Mouse (Mus musculus): ENCODE measurements around the gene Cct3. TPM values are rescaled to one million over a fixed set of nuclear protein-coding genes. Genes with fewer than 3 reads are reported as not detected.
"Not testable (repeated sequence)": the region's sequence is repeated elsewhere in the genome, so short reads cannot be mapped to it uniquely, and the experiment has no call there.

The Cct3 gene
- polyA plus RNA-seq, 2 experiments from 2014 or later: 180 to 209 TPM

DNA sequence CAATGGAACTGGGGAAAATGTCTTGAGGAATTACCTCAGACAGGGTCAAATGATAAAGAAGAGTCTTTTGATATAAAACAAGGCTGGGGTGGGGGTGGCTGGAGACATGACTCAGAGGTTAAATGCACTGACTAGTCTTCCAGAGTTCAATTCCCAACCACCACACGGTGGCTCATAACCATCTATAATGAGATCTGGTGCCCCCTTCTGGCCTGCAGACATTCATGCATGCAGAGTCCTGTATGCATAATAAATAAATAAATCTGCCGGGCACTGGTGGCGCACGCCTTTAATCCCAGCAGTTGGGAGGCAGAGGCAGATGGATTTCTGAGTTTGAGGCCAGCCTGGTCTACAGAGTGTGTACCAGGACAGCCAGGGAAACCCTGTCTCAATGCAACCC, 4.9 kb upstream of the Cct3 start:
- ATAC-seq: no peak

DNA sequence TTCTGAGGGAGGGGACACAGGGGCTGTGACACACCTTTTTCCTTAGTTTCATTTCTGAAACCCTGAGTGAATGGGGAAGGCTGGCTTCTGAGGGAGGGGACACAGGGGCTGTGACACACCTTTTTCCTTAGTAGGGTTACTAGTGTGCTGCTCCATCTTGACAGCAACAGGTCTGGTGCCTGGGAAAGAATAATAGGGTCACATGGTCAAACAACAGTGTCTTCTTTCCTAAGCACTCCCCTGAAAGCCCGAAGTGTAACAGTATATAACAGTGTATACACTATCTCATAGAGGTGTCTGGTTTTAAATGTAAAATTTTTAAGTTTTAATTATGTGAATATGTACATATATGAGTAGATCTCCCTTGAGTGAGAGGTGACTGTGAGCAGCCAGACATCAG, 1.6 kb upstream of the Cct3 start:
- ATAC-seq: not testable (repeated sequence)

DNA sequence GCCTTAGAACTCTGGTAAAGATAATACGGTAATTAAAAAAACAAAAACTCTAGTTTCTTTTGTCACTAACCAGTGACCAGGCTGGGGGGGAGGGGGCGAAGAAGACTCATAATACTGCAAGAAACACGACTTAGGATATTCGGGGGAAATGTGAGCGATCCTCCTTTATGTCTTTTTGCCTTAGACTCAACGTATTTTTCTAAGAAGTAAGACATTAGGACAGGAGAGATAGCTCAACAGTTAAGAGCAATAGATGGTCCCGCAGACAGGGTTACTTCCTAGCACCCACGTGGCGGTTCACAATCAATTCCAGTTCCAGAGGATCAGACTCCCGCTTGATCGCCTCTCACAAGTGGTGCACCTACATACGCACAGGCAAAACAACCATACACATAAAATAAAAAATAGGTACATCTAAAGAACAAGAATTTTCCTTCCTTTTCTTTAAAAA, 781 bp upstream of the Cct3 start:
- no peak for ATAC-seq

DNA sequence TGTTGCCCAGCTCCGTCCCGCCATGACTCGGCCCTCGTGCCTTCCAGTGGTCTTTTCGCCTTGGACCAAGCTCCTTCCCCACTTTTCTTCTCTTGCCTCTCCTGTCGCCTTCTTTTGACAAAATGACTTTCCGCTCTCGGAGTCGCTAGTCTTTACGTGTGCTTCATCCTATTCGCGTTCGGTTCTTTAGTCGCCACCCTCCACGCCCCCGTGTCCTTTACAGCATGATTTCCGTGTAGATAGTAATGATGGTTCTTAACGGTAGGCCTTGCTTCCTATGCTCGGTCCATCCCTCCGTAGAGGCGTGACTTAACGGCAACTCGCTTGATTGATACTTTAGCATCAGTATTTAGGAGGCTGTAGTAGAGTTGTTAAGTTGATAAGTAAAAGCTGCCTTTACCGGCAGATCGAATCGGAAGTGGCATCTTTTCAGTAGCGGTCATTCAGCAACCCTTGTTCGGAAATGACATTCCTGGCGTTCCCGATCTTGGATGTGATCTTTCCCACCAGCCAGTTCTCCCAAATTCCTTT, 470 bp downstream of the Cct3 start:
- ATAC-seq: peak; percentile 41

DNA sequence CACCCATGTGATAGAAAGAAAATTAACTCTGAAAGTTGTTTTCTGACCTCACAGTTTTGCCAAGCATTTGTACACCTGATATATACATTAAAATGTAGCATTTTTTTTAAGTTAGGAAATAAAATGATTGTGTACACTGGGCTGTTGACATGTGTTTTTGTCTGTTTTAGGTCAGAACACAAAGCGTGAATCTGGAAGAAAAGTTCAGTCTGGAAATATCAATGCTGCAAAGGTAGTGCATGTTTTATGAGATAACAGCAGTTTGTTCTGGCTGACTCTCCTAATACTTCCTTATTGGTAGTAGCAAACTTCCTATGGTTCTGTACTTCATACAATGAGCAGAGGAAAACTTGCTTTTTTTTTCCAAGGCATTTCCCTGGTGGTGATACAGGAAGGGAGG, 2.3 kb downstream of the Cct3 start:
- no peak for ATAC-seq

DNA sequence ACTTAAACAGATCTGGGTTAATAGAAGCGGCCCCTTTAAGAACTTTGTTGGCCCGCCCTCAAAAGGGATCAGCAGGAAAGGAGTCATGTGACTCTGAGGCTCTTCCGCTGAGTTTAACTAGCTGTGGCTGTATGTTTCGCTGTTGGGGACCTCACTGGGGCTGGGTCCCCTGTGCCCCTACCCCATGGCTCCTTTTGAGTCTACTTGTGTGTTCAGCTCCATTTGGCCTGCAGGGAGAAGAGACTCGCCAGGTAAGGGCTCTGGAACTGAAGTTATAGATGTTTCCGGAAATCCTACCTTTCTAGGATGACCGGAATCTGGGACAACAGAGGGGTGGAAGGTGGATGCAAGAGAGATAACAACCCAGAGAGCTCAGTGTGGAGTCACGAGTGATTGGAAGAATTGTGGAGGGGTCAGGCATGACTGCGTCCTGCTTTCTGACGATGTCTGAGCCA, 28.1 kb downstream of the Cct3 start, which contains the start of gene Glmp:
Gene Glmp (plus strand): TSS at position 73 of the 455 bp plus-strand sequence.
- peak; percentile 88 for ATAC-seq

DNA sequence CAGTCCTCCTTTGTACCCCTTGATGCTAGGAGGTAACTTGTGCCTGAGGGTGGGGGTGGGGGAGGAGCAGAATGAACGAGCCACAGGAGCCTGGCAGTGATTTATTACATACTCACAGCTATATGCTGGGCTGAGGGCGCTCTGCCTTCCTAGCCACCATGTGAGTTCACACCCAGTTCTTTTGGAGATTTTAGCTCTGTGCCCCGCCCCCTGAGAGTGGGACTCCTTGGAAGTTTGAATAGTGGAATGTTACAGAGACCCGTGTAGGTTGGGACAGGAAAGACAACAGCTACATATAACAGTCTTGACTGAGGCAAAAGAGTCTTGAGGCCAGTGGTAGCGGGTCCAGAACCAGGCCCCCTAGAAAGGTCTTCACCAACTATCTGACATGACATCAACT, 32.0 kb downstream of the Cct3 start:
- no peak for ATAC-seq

DNA sequence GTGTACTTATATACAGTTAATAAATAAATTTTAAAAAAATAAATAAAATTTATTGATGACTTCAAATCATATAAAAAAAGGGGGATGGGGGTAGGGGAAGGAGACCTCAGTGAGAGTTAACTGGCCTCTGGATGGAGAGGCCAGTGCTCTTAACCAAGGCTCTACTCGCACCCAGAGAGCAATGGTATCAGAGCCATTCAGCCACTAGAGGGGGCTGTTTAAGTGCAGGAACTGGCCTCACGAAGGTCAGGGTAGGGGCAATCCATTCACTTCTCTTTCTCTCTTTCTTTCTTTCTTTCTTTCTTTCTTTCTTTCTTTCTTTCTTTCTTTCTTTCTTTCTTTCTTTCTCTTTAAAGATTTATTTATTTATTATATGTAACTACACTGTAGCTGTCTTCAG, 34.4 kb downstream of the Cct3 start:
- ATAC-seq: no peak

DNA sequence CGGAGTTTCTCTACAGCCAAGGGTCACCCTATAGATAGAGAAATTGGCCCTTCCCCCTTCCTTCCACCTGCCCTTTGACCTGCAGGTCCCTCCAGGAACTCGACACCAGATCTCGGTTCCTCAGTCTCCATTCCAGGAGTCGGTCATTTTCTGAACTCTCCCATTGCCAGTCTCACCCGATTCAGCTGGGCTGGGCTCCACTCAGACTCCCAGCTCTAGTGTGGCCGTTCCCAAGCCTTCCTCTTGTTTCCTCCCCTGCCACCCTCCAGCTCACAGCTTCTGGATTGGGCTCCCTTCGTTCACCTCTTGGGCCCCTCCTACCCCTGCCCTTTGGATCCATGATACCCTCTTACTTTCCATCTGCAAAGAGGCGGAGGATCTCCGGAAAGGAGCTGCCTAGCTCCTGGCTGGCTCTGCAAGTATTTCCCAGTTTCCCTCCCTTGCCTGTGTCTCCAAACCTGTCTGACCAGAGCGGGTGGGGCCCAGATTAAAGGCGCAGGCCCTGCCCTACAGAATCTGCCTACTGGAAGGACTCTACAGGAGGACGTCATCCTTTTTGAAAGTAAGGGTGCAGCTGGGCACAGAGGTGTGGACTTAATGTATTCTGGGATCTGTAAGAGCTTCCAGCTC, 37.2 kb downstream of the Cct3 start:
- no peak for ATAC-seq

DNA sequence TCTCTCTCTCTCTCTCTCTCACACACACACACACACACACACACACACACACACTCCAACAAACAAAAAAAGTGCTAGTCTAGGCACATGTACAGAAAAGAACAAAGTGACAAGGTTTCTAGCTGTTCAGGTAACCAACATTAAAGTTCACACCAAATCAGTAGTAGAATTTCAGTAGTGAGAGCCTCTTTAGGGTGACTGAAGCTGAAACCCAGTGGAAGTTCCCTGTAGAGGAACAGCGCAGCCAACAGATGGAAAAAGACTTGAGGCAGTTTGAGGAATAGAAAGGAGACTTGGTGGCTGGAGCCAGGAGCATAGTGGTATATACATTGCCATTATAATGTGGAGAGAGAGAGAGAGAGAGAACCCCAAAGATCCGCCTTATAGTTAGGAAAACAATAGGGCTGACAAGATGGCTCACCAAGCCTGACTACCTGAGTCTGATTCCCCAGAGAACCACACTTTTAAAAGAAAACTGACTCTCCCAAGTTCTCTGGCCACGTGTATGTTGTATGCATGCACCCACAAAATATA, 38.1 kb downstream of the Cct3 start:
- no peak for ATAC-seq

DNA sequence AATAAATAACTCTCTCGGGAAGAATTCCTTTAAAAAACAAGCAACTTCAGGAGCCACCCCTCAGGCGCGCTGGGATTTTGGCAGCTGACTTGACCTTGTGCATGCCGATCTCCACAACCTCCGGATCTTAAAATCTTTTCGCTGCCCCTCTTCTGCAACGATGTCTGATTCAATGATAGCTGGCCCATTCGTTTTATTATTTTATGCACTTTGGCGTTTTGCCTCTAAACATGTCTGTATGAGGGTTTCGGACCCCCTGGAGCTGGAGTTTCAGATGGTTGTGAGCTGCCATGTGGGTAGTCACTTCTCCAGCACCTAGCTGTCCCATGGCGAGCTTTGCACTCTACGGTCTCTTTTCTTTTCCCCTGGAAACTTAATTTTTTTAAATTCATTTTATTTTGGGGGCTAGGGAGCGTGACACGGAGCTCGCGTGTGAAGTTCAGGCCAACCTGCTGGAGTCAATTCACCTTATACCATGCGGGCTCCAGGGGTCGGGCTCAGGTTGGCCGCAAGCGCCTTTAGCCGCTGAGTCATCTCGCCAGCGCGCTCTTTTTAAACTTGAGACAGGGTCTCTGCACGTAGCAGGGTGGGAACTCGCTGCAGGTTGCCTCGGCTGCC, 38.6 kb downstream of the Cct3 start:
- ATAC-seq: peak; percentile 7

DNA sequence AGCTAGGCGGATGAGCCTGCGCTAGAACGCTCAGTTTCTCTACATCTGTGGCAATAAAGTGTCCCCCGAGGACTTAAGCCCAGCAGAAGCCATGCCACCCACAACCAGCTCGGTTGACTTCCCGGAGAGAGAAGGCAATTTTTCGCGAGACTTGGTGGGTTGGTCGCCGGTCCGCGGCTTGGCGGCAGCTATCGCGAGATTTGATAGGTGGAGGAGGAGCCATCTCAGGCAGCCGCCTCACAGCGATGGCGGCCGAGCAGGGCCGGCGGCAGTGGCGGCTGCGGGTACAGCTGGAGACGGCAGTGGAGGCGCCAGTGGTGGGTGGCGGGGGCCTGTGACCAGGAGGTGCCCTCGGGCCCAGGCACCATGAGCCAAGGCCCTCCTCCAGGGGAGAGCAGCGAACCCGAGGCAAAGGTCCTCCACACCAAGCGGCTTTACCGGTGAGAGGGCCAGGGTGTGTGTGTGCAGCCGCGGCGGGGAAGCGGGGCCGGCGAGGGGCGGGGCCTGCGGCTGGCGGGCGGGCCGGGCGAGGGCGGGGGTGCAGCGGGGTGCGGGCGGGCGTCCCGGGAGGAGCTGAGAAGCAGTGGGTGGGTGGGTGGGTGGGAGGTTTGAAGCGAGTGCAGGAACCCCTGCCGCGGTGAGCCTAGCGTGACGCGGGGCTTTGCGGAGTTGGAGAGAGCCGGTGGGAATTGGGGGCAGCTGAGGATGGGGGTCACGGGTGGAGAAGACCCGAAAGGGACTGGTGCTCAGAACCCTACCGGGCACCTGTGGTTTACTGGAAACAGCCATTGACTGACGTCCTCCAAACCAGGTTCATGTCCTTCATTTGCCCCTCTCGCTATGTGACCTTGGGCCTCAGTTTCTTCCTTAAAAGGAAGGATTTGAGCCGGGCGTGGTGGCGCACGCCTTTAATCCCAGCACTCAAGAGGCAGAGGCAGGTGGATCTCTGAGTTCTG, 39.4 kb downstream of the Cct3 start, which contains the start of the genes Tmem79 and Smg5:
Gene Tmem79 (minus strand): TSS at position 91 of the 956 bp plus-strand sequence.
Gene Smg5 (plus strand): TSS at position 203 of the 956 bp plus-strand sequence.
- peak; percentile 94 for ATAC-seq

DNA sequence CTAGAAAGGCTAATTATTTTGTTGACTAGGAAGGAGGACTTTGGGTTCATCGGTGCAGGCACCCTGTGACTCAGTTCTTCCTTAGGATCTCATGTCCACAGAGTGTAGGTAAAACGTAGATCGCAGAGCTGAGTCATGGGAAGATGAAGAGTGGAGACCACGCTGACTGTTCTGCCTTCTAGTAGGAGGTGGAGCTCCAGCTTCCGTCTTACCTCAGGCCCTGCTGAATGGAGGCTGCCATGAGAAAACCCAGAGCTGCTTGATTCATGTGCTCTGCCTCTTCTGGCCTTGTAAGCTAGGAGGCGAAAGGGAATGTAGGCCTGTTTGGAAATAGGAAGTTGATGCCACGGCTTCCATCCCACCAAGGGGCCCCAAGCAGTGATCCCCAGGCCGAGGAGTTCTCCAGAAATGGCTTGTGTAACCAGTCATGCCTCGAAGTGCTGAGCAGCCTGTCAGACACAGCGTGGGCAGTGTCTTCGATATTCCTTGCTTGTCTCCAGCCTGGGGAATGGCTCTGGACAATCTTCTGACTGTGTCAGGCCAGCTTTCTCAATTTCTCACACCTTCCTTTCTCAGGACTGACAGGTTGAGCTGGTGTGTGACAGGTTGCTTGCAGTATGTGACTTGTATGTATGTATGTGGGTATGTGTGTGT, 40.6 kb downstream of the Cct3 start:
- ATAC-seq: peak; percentile 22

DNA sequence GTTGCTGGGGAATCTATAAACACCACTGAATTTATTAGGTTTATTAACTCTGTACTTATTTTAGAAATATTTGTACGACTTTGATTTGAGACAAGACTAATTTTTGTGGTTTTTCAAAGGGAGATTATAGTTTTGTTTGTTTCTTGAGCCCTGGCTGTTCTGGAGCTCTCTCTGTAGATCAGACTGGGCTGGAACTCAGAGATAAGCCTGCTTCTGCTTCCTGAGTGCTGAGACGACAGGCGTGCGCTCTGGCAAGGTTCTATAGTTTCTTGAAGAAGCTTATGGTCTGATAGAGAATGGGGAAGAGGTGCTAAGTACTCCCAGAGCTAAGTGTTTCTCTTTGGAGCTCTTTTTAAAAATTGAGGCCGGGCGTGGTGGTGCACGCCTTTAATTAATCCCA, 41.4 kb downstream of the Cct3 start:
- no peak for ATAC-seq

DNA sequence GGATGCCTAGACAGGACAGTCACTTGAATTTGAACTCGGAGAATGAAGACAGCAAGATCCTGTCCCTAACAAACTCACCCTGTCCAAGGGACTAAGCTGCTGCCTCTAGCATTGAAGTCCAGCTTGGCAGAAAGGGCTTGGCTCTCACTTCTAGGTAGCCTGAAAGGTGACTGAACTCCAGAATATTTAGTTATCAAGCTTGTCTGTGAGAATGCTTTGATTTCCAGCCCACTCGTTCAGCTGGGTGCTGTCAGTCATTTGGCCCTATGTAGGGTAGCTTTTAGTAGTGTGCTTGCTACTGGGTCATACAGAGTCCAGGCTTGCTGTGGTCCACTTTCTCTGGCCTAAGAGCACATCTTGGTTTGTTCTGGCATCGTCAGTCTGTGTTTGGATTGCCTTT, 42.1 kb downstream of the Cct3 start:
- ATAC-seq: no peak

DNA sequence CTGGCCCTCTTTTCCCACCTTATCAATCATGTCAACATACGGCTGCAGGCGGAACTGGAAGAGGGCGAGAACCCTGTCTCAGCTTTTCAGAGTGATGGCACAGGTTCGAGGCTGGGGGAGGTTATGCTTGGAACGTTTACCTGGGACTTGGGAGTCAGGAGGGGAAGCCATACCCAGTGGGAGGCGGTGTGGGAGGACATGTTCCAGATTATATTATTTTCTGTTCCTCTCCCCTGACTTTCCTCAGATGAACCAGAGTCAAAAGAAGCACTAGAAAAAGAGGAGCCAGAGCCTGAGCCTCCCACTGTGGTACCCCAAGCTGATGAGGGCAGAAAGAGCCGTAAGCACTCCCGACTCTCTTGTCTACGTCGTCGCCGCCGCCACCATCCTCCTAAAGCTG, 53.8 kb downstream of the Cct3 start:
- no peak for ATAC-seq

DNA sequence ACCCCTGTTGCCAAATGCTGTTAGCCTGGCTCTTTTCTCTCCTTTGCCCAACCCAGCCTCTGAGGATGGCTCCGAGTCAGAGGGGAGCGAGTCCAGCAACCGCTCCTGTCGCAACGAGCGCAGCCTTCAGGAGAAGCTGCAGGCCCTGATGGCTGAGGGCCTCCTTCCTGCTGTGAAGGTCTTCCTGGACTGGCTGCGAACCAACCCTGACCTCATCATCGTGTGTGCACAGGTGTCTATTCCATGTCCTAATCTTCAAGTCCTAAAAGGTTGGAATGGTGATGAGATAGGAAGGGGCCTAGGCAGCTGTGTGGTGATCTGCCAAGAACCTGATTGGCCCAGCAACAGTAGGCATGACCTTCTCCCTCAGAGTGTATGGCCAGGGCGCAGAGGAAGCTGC, 56.0 kb downstream of the Cct3 start:
- ATAC-seq: no peak

DNA sequence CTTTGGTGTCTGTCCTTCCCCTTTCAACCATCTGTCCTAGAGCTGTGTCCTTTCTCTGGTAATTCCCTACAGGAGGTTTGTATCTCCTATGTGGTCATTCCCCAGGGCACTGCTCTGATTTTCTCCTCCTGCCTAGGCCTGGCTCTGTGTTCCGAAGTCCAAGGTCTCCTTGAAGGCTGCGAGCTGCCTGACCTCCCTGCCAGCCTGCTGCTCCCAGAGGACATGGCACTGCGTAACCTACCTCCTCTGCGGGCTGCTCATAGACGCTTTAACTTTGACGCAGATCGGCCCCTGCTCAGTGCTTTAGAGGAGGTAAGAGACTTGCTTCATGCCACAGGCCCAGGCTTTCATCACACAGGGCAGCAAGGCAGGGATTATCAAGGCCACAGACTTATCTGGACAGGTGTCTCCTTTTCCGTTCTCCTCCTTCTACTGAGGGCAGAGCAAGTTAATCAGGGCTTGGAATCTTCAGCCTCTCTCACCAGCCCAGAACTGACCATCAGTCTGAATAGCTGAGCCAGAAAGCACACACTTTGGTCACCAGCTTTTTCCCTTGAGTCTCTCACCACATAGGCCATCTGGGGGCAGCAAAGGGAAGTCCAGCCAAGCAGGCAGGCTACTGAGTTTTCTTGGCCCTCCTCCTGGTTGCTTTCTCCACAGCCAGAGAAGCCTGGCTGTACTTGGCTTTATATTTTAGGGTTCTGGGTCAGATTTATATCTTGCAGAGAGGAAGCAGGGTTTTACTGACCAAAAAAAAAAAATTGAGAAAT, 57.7 kb downstream of the Cct3 start:
- no peak for ATAC-seq

DNA sequence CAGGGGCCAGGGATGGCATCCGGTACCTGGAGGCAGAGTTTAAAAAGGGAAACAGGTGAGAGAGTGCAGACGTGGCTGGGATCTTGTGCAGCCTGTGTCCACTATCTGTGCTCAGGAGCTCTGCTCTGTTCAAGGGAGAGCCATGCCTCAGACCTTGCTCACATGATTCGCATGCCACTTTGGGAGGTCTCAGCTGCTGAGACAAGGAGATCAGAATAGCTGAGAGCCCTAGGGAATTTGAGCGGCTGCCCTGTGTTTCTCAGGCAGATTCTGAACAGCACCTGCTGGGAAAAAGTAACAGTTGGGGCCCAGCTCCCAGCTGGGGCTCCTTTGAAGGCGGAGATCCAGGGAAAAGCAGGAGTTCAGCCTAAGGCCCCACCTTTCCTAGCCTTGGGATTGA, 62.7 kb downstream of the Cct3 start:
- no peak for ATAC-seq

DNA sequence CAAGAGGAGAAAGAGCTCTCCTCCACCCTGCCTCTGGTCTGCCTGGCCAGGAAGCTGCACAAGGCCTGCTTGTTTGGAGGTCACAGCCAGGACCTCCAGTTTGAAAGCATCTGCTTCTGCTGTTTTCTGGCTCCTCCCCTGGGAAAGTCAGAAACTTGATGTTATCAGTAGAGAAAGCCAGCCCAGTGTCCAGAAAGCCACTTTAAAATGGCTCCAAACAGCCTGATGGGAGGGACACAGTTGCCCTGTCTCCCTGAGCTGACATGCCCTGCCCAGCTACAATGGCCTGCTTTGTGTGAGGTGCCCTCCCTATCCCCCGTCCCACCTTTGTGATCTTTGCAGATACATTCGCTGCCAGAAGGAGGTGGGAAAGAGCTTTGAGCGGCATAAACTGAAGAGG, 63.1 kb downstream of the Cct3 start:
- no peak for ATAC-seq

DNA sequence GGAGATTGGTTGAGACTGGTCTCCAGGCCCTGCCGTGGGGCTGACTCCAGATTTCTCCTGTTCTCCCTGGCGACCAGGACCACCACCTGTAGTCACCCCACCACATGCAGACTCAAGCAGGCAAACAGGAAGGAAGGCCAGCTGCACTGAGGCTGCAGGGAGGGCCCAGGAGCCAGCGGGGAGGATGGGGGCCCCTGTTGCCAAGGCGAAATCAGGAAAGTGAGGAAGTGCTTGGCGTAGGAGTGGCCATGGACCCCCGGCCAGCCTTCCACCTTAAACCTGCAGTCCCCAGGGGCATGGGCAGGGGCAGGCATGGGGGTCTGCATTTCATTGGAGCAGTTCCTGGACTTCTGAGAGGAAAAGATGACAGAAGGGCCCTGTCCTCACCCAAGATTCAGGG, 64.2 kb downstream of the Cct3 start:
- no peak for ATAC-seq

Measured in activated CD4-positive, CD25-positive, alpha-beta regulatory T cell, adult 4 months (primary cell).